Mouse (Mus musculus): ENCODE data around the gene Sema4f.
A peak's percentile ranks its signal among the peaks of the same experiment; 100 is the strongest.

The Sema4f gene

GRCm38 (mm10) chr6:82939167-82939912 is at the start of gene Sema4f:
Sema4f (minus strand) TSS chr6:82939769.
- DNase-seq (ENCODE audit: low spot score): peak; percentile 85

- DNase-seq (ENCODE audit: low spot score): peak; percentile 80
Measured at GRCm38 (mm10) chr6:82987411-82987971, 47.9 kb upstream of the Sema4f start.

- peak; percentile 86 for DNase-seq (ENCODE audit: low spot score)
Measured at GRCm38 (mm10) chr6:82971031-82971430, 31.5 kb upstream of the Sema4f start.

GRCm38 (mm10) chr6:82969249-82970084 is 29.9 kb upstream of the Sema4f start:
- no peak for DNase-seq (ENCODE audit: low spot score)

GRCm38 (mm10) chr6:82961664-82962063 is 22.1 kb upstream of the Sema4f start:
- DNase-seq (ENCODE audit: low spot score): no peak

- DNase-seq (ENCODE audit: low spot score): peak; percentile 34
Measured at GRCm38 (mm10) chr6:82956553-82957251, 17.1 kb upstream of the Sema4f start.

GRCm38 (mm10) chr6:82946651-82947050 is 7.1 kb upstream of the Sema4f start, which contains the start of gene M1ap:
M1ap (plus strand) TSS chr6:82946902.
- DNase-seq (ENCODE audit: low spot score): no peak

- DNase-seq (ENCODE audit: low spot score): peak; percentile 33
Measured at GRCm38 (mm10) chr6:82945750-82946149, 6.2 kb upstream of the Sema4f start.

GRCm38 (mm10) chr6:82940765-82941164 is 1.2 kb upstream of the Sema4f start:
- DNase-seq (ENCODE audit: low spot score): no peak

- no peak for DNase-seq (ENCODE audit: low spot score)
Measured at GRCm38 (mm10) chr6:82934616-82935230, 4.8 kb downstream of the Sema4f start.

- no peak for DNase-seq (ENCODE audit: low spot score)
Measured at GRCm38 (mm10) chr6:82927617-82928016, 12.0 kb downstream of the Sema4f start.

- no peak for DNase-seq (ENCODE audit: low spot score)
Measured at GRCm38 (mm10) chr6:82926528-82926927, 13.0 kb downstream of the Sema4f start.

- no peak for DNase-seq (ENCODE audit: low spot score)
Measured at GRCm38 (mm10) chr6:82926106-82926505, 13.5 kb downstream of the Sema4f start.

- no peak for DNase-seq (ENCODE audit: low spot score)
Measured at GRCm38 (mm10) chr6:82925005-82925404, 14.6 kb downstream of the Sema4f start.

- no peak for DNase-seq (ENCODE audit: low spot score)
Measured at GRCm38 (mm10) chr6:82921426-82922224, 17.9 kb downstream of the Sema4f start.

GRCm38 (mm10) chr6:82919520-82919919 is 20.0 kb downstream of the Sema4f start:
- no peak for DNase-seq (ENCODE audit: low spot score)

GRCm38 (mm10) chr6:82918371-82918770 is 21.2 kb downstream of the Sema4f start:
- no peak for DNase-seq (ENCODE audit: low spot score)

GRCm38 (mm10) chr6:82917778-82918129 is 21.8 kb downstream of the Sema4f start:
- peak; percentile 72 for DNase-seq (ENCODE audit: low spot score)

GRCm38 (mm10) chr6:82917076-82917777 is 22.3 kb downstream of the Sema4f start:
- DNase-seq (ENCODE audit: low spot score): no peak

- no peak for DNase-seq (ENCODE audit: low spot score)
Measured at GRCm38 (mm10) chr6:82916459-82916858, 23.1 kb downstream of the Sema4f start.
